Mouse (Mus musculus): ENCODE results near the gene Itpr2.

- TF ChIP-seq TAL1 (IDR thresholded peaks at IDR 0.05; ENCODE audit: low read length): no peak
- no peak for TF ChIP-seq GATA1 (IDR thresholded peaks at IDR 0.05; ENCODE audit: low read length)
Observed at GRCm38 (mm10) chr6:146114731-146115302, 387.2 kb downstream of the Itpr2 start.
